Mouse (Mus musculus): ENCODE measurements around the gene Fam78a. TPM values are rescaled to one million over a fixed set of nuclear protein-coding genes. Genes with fewer than 3 reads are reported as not detected.
A peak's percentile ranks its signal among the peaks of the same experiment; 100 is the strongest.

Fam78a gene
- total RNA-seq, 2 experiments from 2014 or later: 0.99 to 2.1 TPM

DNA sequence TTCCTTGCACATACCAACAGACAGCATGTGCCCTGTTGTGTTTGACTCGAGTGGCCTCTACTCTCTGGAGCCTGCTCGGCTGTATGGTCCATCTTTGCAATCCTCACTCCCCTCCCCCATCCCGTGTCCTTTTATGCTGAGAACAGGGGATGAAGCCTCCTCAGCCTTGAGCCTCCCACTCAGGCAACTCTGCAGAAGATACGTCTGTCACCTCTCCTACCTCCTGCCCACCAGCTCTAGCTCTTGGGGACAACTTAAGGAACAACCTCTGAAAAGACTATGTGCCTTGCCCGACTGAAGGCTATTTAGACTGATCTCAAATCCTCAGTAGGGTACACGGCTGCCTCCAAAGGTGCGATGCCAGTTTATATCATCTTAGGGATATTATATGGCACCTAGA, 18.9 kb upstream of the Fam78a start:
- no peak for DNase-seq (ENCODE audit: low spot score in 2 of 2)

DNA sequence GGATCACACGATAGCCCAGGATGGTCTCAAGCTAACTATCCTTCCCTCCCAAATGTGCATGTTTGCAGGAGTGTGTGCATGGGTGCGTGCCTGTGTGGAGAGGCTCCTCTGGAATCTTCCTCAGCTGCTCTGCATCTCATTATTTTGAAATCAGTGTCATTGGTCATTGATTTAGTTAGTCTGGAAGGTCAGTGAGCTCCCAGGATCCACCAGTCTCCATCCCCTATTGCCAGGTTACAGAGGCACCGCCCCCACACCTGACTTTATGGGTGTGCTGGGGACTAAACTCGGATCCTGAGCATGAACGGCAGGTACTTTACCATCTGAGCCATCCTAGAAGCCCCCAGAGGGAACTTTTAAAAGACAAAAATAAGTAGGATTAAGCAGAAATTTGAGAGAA, 18.3 kb upstream of the Fam78a start:
- DNase-seq (ENCODE audit: low spot score in 2 of 2): no peak

- no peak for DNase-seq (ENCODE audit: low spot score in 2 of 2)
Observed at GRCm38 (mm10) chr2:32096122-32096420, 11.4 kb upstream of the Fam78a start.

GRCm38 (mm10) chr2:32095351-32096121, 10.9 kb upstream of the Fam78a start, which contains the start of gene Plpp7:
Gene Plpp7, plus strand, starts transcription at chr2:32095528.
- DNase-seq (ENCODE audit: low spot score in 2 of 2): peak; percentile 47 to 58

GRCm38 (mm10) chr2:32094001-32094707, 9.5 kb upstream of the Fam78a start:
- no peak for DNase-seq (ENCODE audit: low spot score in 2 of 2)

DNA sequence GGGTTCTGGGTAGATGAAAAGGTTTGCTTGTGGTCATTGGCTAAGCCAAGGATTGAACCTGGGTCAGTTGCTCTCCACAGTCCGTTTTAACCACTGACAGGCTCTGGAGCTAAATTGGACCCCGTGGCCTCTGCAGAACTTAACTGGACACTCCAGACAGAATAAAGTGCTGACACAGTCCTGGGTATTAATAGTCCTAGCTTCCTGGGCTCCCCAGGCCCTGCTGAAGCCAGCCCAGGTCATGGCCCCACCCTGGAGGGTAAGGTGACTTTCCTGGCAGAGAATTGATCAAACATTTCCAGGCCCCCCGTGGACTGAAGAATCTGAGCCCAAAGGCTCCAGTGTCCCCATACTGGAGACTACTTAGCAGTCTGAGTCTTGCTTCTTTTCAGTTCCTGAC, 7.3 kb upstream of the Fam78a start:
- DNase-seq (ENCODE audit: low spot score in 2 of 2): no peak

GRCm38 (mm10) chr2:32090145-32090544, 5.5 kb upstream of the Fam78a start:
- no peak for DNase-seq (ENCODE audit: low spot score in 2 of 2)

DNA sequence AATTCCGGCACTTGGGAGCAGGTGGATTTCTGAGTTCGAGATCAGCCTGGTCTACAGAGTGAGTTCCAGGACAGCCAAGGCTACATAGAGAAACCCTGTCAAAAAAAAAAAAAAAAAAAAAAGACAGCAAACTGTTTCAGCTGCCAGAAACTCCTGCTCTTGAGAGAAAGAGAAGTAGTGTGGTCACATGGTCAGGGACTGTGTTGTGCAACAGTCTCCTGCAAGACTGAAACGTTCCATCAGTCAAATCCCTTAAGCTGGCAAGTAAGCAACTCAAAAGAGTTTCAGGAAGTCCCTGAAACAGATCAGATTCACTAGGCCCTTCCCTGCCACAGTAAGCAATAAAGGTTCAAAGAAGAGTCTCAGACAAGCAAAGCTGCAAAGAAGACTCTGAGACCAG, 4.9 kb upstream of the Fam78a start:
- DNase-seq (ENCODE audit: low spot score in 2 of 2): no peak

- DNase-seq (ENCODE audit: low spot score in 2 of 2): no peak
Observed at GRCm38 (mm10) chr2:32088372-32088981, 3.8 kb upstream of the Fam78a start.

GRCm38 (mm10) chr2:32087606-32088005, 2.9 kb upstream of the Fam78a start:
- no peak for DNase-seq (ENCODE audit: low spot score in 2 of 2)

DNA sequence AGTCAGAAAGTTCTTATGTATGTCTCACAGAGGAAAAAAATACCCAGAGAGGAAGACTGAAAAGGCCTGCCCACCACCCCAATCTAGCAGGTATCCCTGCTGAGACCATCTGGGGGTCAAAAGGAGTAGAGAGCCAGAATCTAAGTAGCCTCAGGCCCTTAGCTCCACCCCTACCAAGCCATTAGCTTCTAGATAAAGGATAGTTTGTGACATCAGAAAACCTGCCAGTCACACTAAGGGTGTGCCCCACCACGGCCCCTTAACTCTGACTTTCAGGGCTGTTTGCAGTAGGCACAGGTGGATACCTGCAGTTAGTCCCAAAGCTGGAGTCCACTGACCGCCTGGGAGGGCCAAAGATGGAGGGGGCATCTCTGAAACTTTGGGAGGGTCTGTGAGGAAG, 574 bp upstream of the Fam78a start:
- no peak for DNase-seq (ENCODE audit: low spot score in 2 of 2)

DNA sequence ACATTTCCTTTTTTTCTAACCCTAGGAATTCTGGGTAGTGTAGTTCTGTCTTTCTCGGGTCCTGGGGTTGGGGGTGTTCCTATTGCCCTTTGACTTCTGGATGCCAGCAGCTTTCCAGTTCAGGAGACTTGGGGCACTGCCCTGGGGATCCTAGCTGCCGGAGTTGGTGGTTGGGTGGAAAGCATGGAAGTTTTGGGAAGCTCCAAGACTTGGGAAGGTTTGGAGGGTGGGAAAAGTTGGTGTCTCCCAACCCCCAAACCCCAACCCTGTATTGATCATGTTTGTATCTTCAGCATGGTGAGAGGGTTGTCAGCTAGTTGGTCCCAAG, 179 bp upstream of the Fam78a start:
- DNase-seq (ENCODE audit: low spot score in 2 of 2): no peak

- DNase-seq (ENCODE audit: low spot score in 2 of 2): peak; percentile 30 to 59
Observed at GRCm38 (mm10) chr2:32083159-32084011, 1.3 kb downstream of the Fam78a start.

- DNase-seq (ENCODE audit: low spot score in 2 of 2): no peak
Observed at GRCm38 (mm10) chr2:32082229-32082628, 2.4 kb downstream of the Fam78a start.

DNA sequence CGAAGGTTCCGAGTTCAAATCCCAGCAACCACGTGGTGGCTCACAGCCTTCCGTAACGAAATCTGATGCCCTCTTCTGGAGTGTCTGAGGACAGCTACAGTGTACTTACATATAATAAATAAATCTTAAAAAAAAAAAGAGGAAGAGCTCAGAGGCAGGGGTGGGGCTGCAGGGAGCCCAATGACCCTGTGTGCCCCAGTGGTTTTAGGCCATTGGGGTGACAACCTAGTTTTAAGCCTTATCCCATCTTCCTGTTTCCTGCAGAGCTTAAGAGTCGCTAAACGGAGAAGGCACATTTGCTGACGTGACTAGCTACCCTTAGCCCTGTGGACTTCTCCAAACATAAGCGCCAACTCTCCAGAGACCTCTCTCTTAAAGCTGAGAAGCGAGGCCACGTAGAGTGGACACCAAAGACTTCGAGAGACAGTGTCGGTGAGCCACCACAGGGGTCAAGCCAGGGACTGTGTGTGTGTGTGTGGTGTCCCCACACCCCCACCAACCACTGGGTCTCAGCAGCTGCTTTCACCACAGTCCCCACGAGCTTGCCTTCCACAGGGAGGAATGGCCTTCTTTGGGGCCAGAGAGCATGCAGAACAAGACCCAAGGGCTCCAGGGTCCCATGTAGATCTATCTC, 3.2 kb downstream of the Fam78a start:
- no peak for DNase-seq (ENCODE audit: low spot score in 2 of 2)

DNA sequence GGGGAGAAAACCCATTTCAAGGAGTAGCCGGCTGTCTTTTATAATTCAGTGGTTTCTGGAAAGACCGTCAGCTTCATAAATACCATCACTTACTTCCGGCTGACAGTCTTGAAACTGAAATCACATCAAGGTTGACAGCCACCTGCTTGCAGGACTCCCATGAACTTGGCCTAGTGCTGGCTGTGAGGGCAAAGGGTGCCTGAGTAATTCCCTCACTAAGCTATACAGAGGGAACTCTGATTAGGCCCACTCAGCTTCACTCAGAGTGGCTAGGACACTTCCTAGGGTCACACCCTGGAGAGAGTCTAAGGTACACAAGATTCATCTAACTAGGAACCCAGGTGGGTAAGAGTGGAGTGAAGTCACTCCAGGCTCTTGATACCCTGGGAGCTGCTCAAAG, 4.0 kb downstream of the Fam78a start:
- DNase-seq (ENCODE audit: low spot score in 2 of 2): no peak

DNA sequence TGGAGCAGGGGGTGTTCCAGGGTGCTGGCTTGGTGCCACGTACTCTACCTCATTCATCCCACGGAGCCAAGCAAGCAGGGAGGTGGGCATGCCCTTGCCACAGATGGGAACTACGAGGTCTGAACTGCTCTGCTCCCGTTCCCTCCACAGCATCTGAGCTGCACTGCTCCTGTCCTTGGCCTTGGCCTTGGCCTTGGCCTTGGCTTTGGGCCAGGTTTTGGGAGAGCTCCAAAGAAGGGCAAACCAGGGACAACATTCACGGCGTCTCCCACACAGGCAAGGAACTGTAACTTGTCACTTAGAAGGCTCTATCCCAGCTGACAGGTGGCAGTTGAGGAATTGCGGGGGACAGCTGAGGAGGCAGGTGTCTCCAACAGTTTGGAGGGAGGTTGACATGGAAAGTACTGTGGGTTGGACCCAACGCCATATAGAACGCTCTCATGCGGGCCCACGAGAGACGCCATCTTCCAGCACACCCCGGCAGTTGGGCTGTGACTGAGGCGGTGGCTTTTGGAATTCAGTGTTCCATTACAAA, 5.4 kb downstream of the Fam78a start:
- peak in 1 of 2 experiments; percentile 49 for DNase-seq (ENCODE audit: low spot score in 2 of 2)

- no peak for DNase-seq (ENCODE audit: low spot score in 2 of 2)
Observed at GRCm38 (mm10) chr2:32078522-32078921, 6.1 kb downstream of the Fam78a start.

- no peak for DNase-seq (ENCODE audit: low spot score in 2 of 2)
Observed at GRCm38 (mm10) chr2:32077744-32078143, 6.9 kb downstream of the Fam78a start.

- DNase-seq (ENCODE audit: low spot score in 2 of 2): no peak
Observed at GRCm38 (mm10) chr2:32075368-32075767, 9.3 kb downstream of the Fam78a start.

DNA sequence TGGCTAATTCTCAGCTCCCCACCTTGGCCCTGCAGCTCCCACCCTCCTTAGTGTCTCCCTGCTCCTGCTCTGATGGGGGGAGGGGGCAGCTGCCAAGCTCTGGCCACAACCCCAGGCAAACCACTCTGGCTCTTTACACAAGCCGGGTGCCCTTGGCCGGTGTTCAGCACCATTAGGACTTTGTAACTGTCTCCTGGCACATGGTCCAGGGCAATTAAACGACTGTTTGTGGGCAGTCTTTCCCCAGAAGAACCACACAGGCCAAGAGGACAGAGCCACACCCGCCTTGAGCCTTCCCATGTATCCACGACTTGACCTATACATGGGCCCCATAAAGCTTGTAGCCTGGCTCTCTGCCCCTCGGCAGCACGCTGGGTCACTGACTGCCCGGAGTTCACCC, 10.3 kb downstream of the Fam78a start:
- DNase-seq (ENCODE audit: low spot score in 2 of 2): no peak
